Mouse (Mus musculus) gastrocnemius, postnatal 4 days (tissue): ENCODE results near the gene Pygm. TPM values are rescaled to one million over a fixed set of nuclear protein-coding genes. Genes with fewer than 3 reads are reported as not detected.

Source experiments
- DNase-seq, 2 experiments: peaks; one replicate each; pipeline ENCODE4 v3.0.0; 2021 to 2022; ENCODE audit warnings: low spot score in 2 of 2, mixed read lengths in 2 of 2
- total RNA-seq, 2 experiments: library from RNA; stranded (reverse); gene quantifications; 2 replicates each; pipeline ENCODE4 v1.2.3; 2021

Gene Pygm
- total RNA-seq, 2 experiments from 2014 or later = 2,079 to 2,155 TPM

GRCm38 (mm10) chr19:6383470-6383869, 729 bp upstream of the Pygm start:
- DNase-seq = peak in 1 of 2 experiments; percentile 15

GRCm38 (mm10) chr19:6384954-6385353, 755 bp downstream of the Pygm start:
- peak in 1 of 2 experiments; percentile 41 for DNase-seq

GRCm38 (mm10) chr19:6385419-6385818, 1.2 kb downstream of the Pygm start:
- no peak for DNase-seq

GRCm38 (mm10) chr19:6385821-6386220, 1.6 kb downstream of the Pygm start:
- DNase-seq = peak in 1 of 2 experiments; percentile 10

- no peak for DNase-seq
These were observed 2.0 kb downstream of the Pygm start for GRCm38 (mm10) chr19:6386234-6386633.

- DNase-seq = no peak
These were observed 3.8 kb downstream of the Pygm start for GRCm38 (mm10) chr19:6388006-6388405.

GRCm38 (mm10) chr19:6389803-6390202, 5.6 kb downstream of the Pygm start:
- no peak for DNase-seq

- DNase-seq = no peak
These were observed 6.1 kb downstream of the Pygm start for GRCm38 (mm10) chr19:6390251-6390650.

- DNase-seq = no peak
These were observed 8.7 kb downstream of the Pygm start for GRCm38 (mm10) chr19:6392743-6393393.

GRCm38 (mm10) chr19:6393637-6394036, 9.4 kb downstream of the Pygm start:
- no peak for DNase-seq

- DNase-seq = no peak
These were observed 12.0 kb downstream of the Pygm start for GRCm38 (mm10) chr19:6396237-6396636.

GRCm38 (mm10) chr19:6397582-6398249, 13.5 kb downstream of the Pygm start:
- DNase-seq = peak in 1 of 2 experiments; percentile 16

- peak; percentile 52 to 68 for DNase-seq
These were observed 14.5 kb downstream of the Pygm start for GRCm38 (mm10) chr19:6398447-6399284.

GRCm38 (mm10) chr19:6399285-6400095, 15.3 kb downstream of the Pygm start, which contains the start of gene Rasgrp2:
Gene Rasgrp2, plus strand, starts transcription at chr19:6399340.
- peak in 1 of 2 experiments; percentile 54 for DNase-seq

GRCm38 (mm10) chr19:6400096-6401086, 16.2 kb downstream of the Pygm start:
- DNase-seq = peak in 1 of 2 experiments; percentile 18

- DNase-seq = peak; percentile 71 to 78
These were observed 17.1 kb downstream of the Pygm start for GRCm38 (mm10) chr19:6401131-6401815.

GRCm38 (mm10) chr19:6401951-6402350, 17.8 kb downstream of the Pygm start:
- no peak for DNase-seq

GRCm38 (mm10) chr19:6403869-6404268, 19.7 kb downstream of the Pygm start:
- DNase-seq = no peak

GRCm38 (mm10) chr19:6405433-6405832, 21.2 kb downstream of the Pygm start:
- DNase-seq = no peak
